Mouse (Mus musculus): ENCODE results near the gene Cmtm2a.
"Not testable (repeated sequence)": the region's sequence is repeated elsewhere in the genome, so short reads cannot be mapped to it uniquely, and the experiment has no call there.

Gene Cmtm2a

GRCm38 (mm10) chr8:104293081-104293480 lies at the start of gene Cmtm2a:
Gene Cmtm2a, minus strand, starts transcription at chr8:104293181.
- not testable (repeated sequence) for DNase-seq (ENCODE audit: low spot score in 2 of 2)

GRCm38 (mm10) chr8:104342426-104342825 lies 49.4 kb upstream of the Cmtm2a start:
- DNase-seq (ENCODE audit: low spot score in 2 of 2), result no peak

GRCm38 (mm10) chr8:104341678-104342077 lies 48.7 kb upstream of the Cmtm2a start:
- no peak for DNase-seq (ENCODE audit: low spot score in 2 of 2)

GRCm38 (mm10) chr8:104341106-104341561 lies 48.2 kb upstream of the Cmtm2a start:
- no peak for DNase-seq (ENCODE audit: low spot score in 2 of 2)

- DNase-seq (ENCODE audit: low spot score in 2 of 2), result peak; percentile 50 to 60
These were observed 47.5 kb upstream of the Cmtm2a start for GRCm38 (mm10) chr8:104340233-104341105.

GRCm38 (mm10) chr8:104339983-104340232 lies 46.9 kb upstream of the Cmtm2a start:
- DNase-seq (ENCODE audit: low spot score in 2 of 2), result no peak

- no peak for DNase-seq (ENCODE audit: low spot score in 2 of 2)
These were observed 46.4 kb upstream of the Cmtm2a start, which contains the start of gene Cmtm3 for GRCm38 (mm10) chr8:104339229-104339982. Gene Cmtm3, plus strand, starts transcription at chr8:104339410.

GRCm38 (mm10) chr8:104337890-104338289 lies 44.9 kb upstream of the Cmtm2a start:
- no peak for DNase-seq (ENCODE audit: low spot score in 2 of 2)

GRCm38 (mm10) chr8:104336806-104337205 lies 43.8 kb upstream of the Cmtm2a start:
- DNase-seq (ENCODE audit: low spot score in 2 of 2), result no peak

GRCm38 (mm10) chr8:104334196-104334595 lies 41.2 kb upstream of the Cmtm2a start:
- DNase-seq (ENCODE audit: low spot score in 2 of 2), result no peak

GRCm38 (mm10) chr8:104333786-104334185 lies 40.8 kb upstream of the Cmtm2a start:
- no peak for DNase-seq (ENCODE audit: low spot score in 2 of 2)

- DNase-seq (ENCODE audit: low spot score in 2 of 2), result no peak
These were observed 40.0 kb upstream of the Cmtm2a start for GRCm38 (mm10) chr8:104332665-104333631.

- DNase-seq (ENCODE audit: low spot score in 2 of 2), result not testable (repeated sequence)
These were observed 28.9 kb upstream of the Cmtm2a start, which contains the start of gene Cmtm2b for GRCm38 (mm10) chr8:104321930-104322329. Gene Cmtm2b, plus strand, starts transcription at chr8:104322230.

- not testable (repeated sequence) for DNase-seq (ENCODE audit: low spot score in 2 of 2)
These were observed 28.3 kb upstream of the Cmtm2a start, which contains the start of gene Gm11020 for GRCm38 (mm10) chr8:104321267-104321666. Gene Gm11020, plus strand, starts transcription at chr8:104321567.

- no peak for DNase-seq (ENCODE audit: low spot score in 2 of 2)
These were observed 20.3 kb upstream of the Cmtm2a start for GRCm38 (mm10) chr8:104313311-104313710.

- DNase-seq (ENCODE audit: low spot score in 2 of 2), result not testable (repeated sequence)
These were observed 19.0 kb upstream of the Cmtm2a start for GRCm38 (mm10) chr8:104312023-104312422.

GRCm38 (mm10) chr8:104309441-104310155 lies 16.6 kb upstream of the Cmtm2a start, which contains the start of the genes Gm45711 and Cmtm1:
Gene Gm45711, minus strand, starts transcription at chr8:104310081.
Gene Cmtm1, minus strand, starts transcription at chr8:104310145.
- DNase-seq (ENCODE audit: low spot score in 2 of 2), result not testable (repeated sequence)

GRCm38 (mm10) chr8:104308341-104308740 lies 15.4 kb upstream of the Cmtm2a start:
- DNase-seq (ENCODE audit: low spot score in 2 of 2), result not testable (repeated sequence)

GRCm38 (mm10) chr8:104304962-104305361 lies 12.0 kb upstream of the Cmtm2a start:
- DNase-seq (ENCODE audit: low spot score in 2 of 2), result no peak

GRCm38 (mm10) chr8:104302536-104302935 lies 9.6 kb upstream of the Cmtm2a start:
- not testable (repeated sequence) for DNase-seq (ENCODE audit: low spot score in 2 of 2)
